Mouse (Mus musculus): ENCODE measurements around the gene Pclo. TPM values are rescaled to one million over a fixed set of nuclear protein-coding genes. Genes with fewer than 3 reads are reported as not detected.

Pclo gene
- polyA plus RNA-seq, 1 experiment = 2.3 TPM

GRCm38 (mm10) chr5:14527796-14528195 lies 13.1 kb downstream of the Pclo start:
- no peak for DNase-seq
- TF ChIP-seq CTCF (conservative IDR thresholded peaks at IDR 0.05; ENCODE audit: insufficient read depth, insufficient read length, low read depth, low read length) = no peak
- no peak for TF ChIP-seq POLR2A (IDR thresholded peaks at IDR 0.05; ENCODE audit: low read depth, low read length)
- 51% methylated on average over 1 of the region's 1 CpGs for WGBS

GRCm38 (mm10) chr5:14531906-14532305 lies 17.2 kb downstream of the Pclo start:
- Histone ChIP-seq H3K4me1 (ENCODE audit: control insufficient read depth, insufficient read depth, low read length) (no peaks in the 10 kb centered on the region), H3K36me3 (ENCODE audit: control insufficient read depth, insufficient read depth, low read length) (no peaks in the 10 kb centered on the region), H3K4me3 (ENCODE audit: insufficient read depth, low read depth, low read length) (no peak overlapping the region), H3K27ac (ENCODE audit: insufficient read depth, low read depth, low read length) (no peak overlapping the region), H3K27me3 (replicated peaks; ENCODE audit: control insufficient read depth, insufficient read depth, low read length) (no peaks in the 10 kb centered on the region)
- WGBS = 95% methylated on average over 2 of the region's 2 CpGs
- TF ChIP-seq CTCF (conservative IDR thresholded peaks at IDR 0.05; ENCODE audit: insufficient read depth, insufficient read length, low read depth, low read length) = no peak
- no peak for TF ChIP-seq POLR2A (IDR thresholded peaks at IDR 0.05; ENCODE audit: low read depth, low read length)
- DNase-seq = no peak

More at GRCm38 (mm10) chr5:14527796-14528195, 13.1 kb downstream of the Pclo start:
- Histone ChIP-seq H3K27ac (ENCODE audit: insufficient read depth, low read depth, low read length) (no peak overlapping the region), H3K4me1 (ENCODE audit: control insufficient read depth, insufficient read depth, low read length) (no peaks in the 10 kb centered on the region), H3K4me3 (ENCODE audit: insufficient read depth, low read depth, low read length) (no peak overlapping the region), H3K27me3 (replicated peaks; ENCODE audit: control insufficient read depth, insufficient read depth, low read length) (no peaks in the 10 kb centered on the region), H3K36me3 (ENCODE audit: control insufficient read depth, insufficient read depth, low read length) (no peaks in the 10 kb centered on the region)

GRCm38 (mm10) chr5:14539346-14539745 lies 24.6 kb downstream of the Pclo start:
- DNase-seq = no peak
- peaks cover 1% of the 10 kb centered on the region for H3K36me3 ChIP-seq (ENCODE audit: control insufficient read depth, insufficient read depth, low read length)
- 75% methylated on average over 6 of the region's 6 CpGs for WGBS
- H3K4me3 ChIP-seq (ENCODE audit: insufficient read depth, low read depth, low read length) = no peak overlapping the region
- no peaks in the 10 kb centered on the region for H3K4me1 ChIP-seq (ENCODE audit: control insufficient read depth, insufficient read depth, low read length)
- TF ChIP-seq POLR2A (IDR thresholded peaks at IDR 0.05; ENCODE audit: low read depth, low read length) = no peak
- TF ChIP-seq CTCF (conservative IDR thresholded peaks at IDR 0.05; ENCODE audit: insufficient read depth, insufficient read length, low read depth, low read length) = no peak
- H3K27ac ChIP-seq (ENCODE audit: insufficient read depth, low read depth, low read length) = no peak overlapping the region
- H3K27me3 ChIP-seq (replicated peaks; ENCODE audit: control insufficient read depth, insufficient read depth, low read length) = no peaks in the 10 kb centered on the region

- H3K4me1 ChIP-seq (ENCODE audit: control insufficient read depth, insufficient read depth, low read length) = no peaks in the 10 kb centered on the region
- H3K27me3 ChIP-seq (replicated peaks; ENCODE audit: control insufficient read depth, insufficient read depth, low read length) = no peaks in the 10 kb centered on the region
- no peak overlapping the region for H3K4me3 ChIP-seq (ENCODE audit: insufficient read depth, low read depth, low read length)
- no peak for DNase-seq
- H3K36me3 ChIP-seq (ENCODE audit: control insufficient read depth, insufficient read depth, low read length) = peaks cover 1% of the 10 kb centered on the region
- WGBS = 74% methylated on average over 13 of the region's 13 CpGs
- TF ChIP-seq POLR2A (IDR thresholded peaks at IDR 0.05; ENCODE audit: low read depth, low read length) (no peak), CTCF (conservative IDR thresholded peaks at IDR 0.05; ENCODE audit: insufficient read depth, insufficient read length, low read depth, low read length) (no peak)
- H3K27ac ChIP-seq (ENCODE audit: insufficient read depth, low read depth, low read length) = no peak overlapping the region
These were observed 25.4 kb downstream of the Pclo start for GRCm38 (mm10) chr5:14539961-14540627.

GRCm38 (mm10) chr5:14575626-14576025 lies 60.9 kb downstream of the Pclo start:
- WGBS = 82% methylated on average over 3 of the region's 3 CpGs

GRCm38 (mm10) chr5:14591479-14591878 lies 76.8 kb downstream of the Pclo start:
- WGBS = 73% methylated on average over 3 of the region's 3 CpGs
- Histone ChIP-seq H3K4me1 (ENCODE audit: control insufficient read depth, insufficient read depth, low read length) (no peaks in the 10 kb centered on the region), H3K4me3 (ENCODE audit: insufficient read depth, low read depth, low read length) (no peak overlapping the region), H3K27me3 (replicated peaks; ENCODE audit: control insufficient read depth, insufficient read depth, low read length) (no peaks in the 10 kb centered on the region), H3K27ac (ENCODE audit: insufficient read depth, low read depth, low read length) (no peak overlapping the region), H3K36me3 (ENCODE audit: control insufficient read depth, insufficient read depth, low read length) (no peaks in the 10 kb centered on the region)
- no peak for DNase-seq
- TF ChIP-seq POLR2A (IDR thresholded peaks at IDR 0.05; ENCODE audit: low read depth, low read length) (no peak), CTCF (conservative IDR thresholded peaks at IDR 0.05; ENCODE audit: insufficient read depth, insufficient read length, low read depth, low read length) (no peak)

More at GRCm38 (mm10) chr5:14575626-14576025, 60.9 kb downstream of the Pclo start:
- Histone ChIP-seq H3K27me3 (replicated peaks; ENCODE audit: control insufficient read depth, insufficient read depth, low read length) (no peaks in the 10 kb centered on the region), H3K36me3 (ENCODE audit: control insufficient read depth, insufficient read depth, low read length) (no peaks in the 10 kb centered on the region), H3K27ac (ENCODE audit: insufficient read depth, low read depth, low read length) (no peak overlapping the region), H3K4me3 (ENCODE audit: insufficient read depth, low read depth, low read length) (no peak overlapping the region), H3K4me1 (ENCODE audit: control insufficient read depth, insufficient read depth, low read length) (no peaks in the 10 kb centered on the region)
- TF ChIP-seq CTCF (conservative IDR thresholded peaks at IDR 0.05; ENCODE audit: insufficient read depth, insufficient read length, low read depth, low read length) (no peak), POLR2A (IDR thresholded peaks at IDR 0.05; ENCODE audit: low read depth, low read length) (no peak)
- DNase-seq = no peak

GRCm38 (mm10) chr5:14595426-14596013 lies 80.8 kb downstream of the Pclo start:
- Histone ChIP-seq H3K4me3 (ENCODE audit: insufficient read depth, low read depth, low read length) (no peak overlapping the region), H3K4me1 (ENCODE audit: control insufficient read depth, insufficient read depth, low read length) (no peaks in the 10 kb centered on the region), H3K36me3 (ENCODE audit: control insufficient read depth, insufficient read depth, low read length) (no peaks in the 10 kb centered on the region), H3K27ac (ENCODE audit: insufficient read depth, low read depth, low read length) (no peak overlapping the region), H3K27me3 (replicated peaks; ENCODE audit: control insufficient read depth, insufficient read depth, low read length) (no peaks in the 10 kb centered on the region)
- WGBS = 46% methylated on average over 2 of the region's 2 CpGs
- DNase-seq = no peak
- TF ChIP-seq CTCF (conservative IDR thresholded peaks at IDR 0.05; ENCODE audit: insufficient read depth, insufficient read length, low read depth, low read length) (no peak), POLR2A (IDR thresholded peaks at IDR 0.05; ENCODE audit: low read depth, low read length) (no peak)
